Mouse (Mus musculus): ENCODE measurements around the gene Arl8b.

The Arl8b gene

DNA sequence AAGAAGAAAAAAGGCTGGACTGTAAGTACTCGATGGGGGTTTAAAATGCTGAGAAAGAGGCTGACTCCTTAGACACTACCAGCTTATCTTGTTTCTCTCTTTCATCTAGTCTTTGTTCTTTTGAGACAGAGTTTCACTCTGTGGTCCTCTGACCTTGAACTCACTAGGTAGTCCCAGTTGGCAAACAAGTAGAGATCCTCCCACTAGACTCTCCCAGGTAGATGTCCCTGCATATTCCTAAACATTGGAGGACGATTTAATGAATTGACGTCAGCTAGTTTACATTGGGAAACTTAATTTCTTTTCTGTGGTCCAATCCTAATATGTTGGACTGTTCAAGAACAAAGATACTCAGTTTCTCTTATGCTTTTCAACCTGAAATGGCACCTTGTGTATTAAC lies 2.7 kb downstream of the Arl8b start:
- DNase-seq, result no peak

- no peak for DNase-seq
Observed at GRCm38 (mm10) chr6:108791498-108791897, 8.6 kb downstream of the Arl8b start.

GRCm38 (mm10) chr6:108795912-108796311 lies 13.0 kb downstream of the Arl8b start:
- no peak for DNase-seq

DNA sequence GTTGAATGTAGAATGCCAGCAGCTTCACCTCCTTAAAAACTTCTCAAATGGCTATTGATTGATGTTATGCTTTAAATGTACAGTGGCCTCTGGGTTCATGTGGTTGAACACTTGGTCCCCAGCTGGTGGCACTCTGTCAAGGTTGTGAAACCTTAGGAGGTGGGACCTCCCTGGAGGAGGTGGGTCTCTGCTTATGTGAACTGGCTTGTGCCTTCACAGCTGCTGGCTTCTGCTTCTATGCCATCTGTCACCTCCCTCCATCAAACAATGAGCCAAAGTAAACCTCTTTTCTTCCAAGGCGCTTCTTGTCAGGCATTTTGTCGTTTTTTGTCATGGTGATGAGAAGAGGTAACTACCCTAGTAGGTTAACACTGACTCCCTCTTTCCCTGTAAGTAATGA lies 13.8 kb downstream of the Arl8b start:
- no peak for DNase-seq

GRCm38 (mm10) chr6:108805194-108805593 lies 22.3 kb downstream of the Arl8b start:
- DNase-seq, result no peak

- DNase-seq, result no peak
Observed at GRCm38 (mm10) chr6:108805871-108806270, 23.0 kb downstream of the Arl8b start.

DNA sequence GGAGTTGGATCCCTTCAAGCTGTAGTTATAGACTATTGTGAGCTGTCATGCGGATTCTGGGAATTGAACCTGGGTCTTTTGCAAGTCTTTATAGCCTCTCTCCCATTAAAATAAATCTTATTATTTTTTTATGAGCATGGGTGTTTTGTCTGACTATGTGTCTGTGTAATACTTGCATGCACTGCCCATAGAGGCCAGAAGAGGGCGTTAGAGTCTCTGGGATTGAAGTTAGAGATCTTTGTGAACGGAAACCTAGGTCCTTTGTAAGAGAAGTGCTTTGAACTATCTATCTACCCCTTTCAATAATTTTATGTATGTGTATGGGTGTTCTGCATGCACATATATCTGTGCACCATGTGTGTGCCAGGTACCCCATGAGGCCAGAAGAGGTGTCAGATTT lies 24.5 kb downstream of the Arl8b start:
- DNase-seq, result no peak

DNA sequence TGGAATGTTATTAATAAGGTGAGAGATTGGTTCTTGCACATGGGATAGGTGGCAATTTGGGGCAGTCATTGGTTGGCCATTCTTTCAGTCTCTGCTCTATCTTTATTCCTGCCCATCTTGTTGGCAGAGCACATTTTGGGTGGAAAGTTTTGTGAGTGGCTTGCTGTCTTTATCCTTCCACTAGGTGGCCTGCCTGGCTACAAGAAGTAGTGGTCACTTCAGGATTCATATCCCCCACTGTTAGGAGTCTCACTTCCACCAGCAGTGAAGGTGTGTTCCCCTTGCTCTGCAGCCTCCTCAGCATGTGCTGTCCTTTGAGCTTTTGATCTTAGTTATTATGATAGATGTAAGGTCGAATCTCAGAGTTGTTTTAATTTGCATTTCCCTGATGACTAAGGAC lies 25.9 kb downstream of the Arl8b start:
- DNase-seq, result no peak

DNA sequence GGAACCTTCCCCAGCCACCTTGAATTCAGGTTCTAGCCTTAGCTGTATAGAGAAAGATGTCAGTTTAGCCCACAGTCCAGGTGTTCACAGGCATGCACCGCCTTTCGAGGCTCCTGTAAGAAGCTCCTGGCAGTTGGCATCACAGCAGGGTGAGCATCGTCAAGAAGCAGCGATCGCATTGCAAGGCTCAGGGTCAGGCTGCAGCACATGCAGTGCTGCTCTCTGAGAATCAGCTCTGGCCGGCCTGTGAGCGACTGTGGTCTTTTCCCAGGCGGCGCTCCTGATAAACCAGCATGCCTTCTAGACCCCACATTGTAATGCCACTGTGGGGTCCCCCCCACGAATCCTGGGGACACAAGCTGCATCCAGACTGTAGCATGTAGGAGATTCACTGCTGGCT lies 27.3 kb downstream of the Arl8b start:
- no peak for DNase-seq

DNA sequence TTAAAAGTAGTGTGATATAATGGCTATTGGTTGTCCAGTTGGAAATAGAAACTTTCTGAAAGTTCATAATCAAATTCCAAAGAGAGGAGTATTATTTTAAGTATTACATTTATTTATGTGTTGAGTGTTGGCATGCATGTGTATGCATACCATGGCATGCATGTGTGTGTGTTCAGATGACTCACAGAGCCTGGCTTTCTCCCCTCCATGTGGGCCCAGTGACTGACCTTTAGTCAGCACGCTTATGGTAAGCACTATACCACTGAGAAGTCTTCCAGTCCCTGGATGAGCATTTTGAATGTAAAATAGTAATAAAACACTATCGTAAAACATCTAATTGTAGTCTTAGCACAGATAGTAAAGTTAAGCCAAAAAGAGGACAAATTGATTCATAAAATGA lies 29.2 kb downstream of the Arl8b start:
- DNase-seq, result no peak

DNA sequence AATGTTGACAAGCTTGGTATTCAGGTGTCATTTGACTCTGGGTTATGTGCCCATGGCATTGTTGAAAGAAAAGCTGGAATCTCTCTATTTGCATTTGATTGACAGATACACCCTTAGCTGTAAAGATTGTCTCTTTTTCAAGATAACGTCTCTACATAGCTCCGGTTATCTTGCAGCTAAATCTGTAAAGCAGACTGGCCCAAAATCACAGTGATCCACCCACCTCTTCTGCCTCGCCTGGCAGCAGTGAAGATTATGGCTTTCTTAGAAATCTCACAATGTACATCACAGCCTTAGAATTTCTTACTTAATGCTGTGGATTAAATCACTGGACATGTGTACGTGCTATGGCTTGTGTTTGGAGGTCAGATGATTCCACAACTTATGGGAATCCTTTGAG lies 34.6 kb downstream of the Arl8b start:
- no peak for DNase-seq

DNA sequence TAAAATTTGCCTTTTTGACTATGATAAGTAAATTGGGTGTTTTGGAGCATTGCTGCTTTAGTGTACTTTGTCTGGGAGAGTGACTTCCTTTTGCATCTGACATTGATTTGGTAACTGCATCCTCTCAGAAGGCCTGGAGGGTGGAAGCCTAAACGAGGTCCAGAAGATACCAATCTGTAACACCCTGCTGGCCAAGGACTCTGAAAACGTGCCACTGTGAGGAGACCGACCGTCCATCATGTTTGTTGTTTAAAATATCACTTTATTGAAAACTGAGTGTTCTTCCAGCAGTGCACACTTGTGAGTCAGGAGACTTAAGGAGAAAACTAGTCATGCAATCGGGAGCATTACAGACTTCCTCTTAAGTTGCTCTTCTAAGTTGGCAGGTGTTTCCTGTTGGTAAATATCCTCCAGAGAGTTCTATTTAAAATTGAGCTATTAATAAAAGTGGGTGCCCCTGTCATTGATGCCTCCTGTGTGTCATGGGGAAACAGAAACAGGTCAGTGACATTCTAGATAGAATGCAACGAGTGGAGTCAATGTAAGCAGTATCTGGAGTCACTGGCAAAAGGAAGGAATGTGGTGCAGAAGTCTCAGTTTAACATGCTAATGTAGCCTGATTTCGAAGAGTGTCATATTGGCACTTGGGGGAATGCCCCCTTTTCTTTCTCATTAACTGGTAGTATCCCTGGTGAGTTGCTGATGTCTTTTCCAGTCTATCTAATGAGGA lies 42.1 kb downstream of the Arl8b start:
- no peak for DNase-seq

DNA sequence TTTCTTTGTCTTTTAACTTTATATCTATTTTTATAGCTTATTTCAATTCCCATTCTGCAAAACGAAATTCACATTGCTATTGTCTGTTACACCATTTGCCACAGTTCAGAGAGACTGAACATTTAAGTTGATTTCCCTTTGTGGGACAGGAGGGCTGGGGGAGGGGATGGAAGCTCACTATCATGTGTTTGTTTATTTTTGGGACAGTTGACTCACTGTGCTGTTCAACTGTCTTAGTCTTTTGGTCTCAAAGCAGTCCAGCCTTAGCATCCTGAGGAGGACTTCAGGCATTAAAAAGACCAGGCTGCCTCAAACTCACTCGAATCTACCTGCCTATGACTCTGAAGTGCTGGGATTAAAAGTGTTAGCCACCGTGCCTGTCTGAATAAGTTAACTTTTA lies 43.2 kb downstream of the Arl8b start:
- DNase-seq, result no peak

GRCm38 (mm10) chr6:108827336-108827920 lies 44.5 kb downstream of the Arl8b start:
- DNase-seq, result no peak

DNA sequence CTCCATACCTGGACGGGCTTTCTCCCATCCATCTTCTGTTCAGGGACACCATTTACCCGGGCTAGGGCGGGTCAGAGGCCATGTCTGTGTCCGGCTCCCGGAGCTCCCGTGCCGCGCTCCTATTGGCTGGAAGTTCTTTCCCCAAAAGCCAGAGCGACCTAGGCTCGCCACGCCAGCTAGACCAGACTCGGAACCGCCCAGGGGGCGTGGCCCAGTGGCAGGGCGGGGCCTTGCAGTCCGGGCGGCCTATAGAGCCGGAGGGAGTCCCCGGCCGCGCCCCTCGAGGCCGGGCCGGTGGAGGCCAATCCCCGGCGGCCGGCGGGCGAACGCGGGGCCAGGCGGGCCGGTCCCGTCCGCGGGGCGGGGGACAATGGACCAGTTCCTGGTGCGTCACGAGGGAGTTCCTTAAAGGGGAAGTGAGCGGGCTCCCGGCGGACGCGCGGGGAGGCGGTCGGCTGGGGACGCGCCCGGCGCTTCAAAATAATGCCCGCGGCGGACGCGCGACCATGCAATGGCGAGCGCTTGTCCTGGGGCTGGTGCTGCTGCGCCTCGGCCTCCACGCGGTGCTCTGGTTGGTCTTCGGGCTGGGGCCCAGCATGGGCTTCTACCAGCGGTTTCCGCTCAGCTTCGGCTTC lies 45.5 kb downstream of the Arl8b start, which contains the start of gene Edem1:
Gene Edem1, plus strand, starts transcription at position 408 of the 635 bp plus-strand sequence.
- peak; percentile 92 for DNase-seq

- DNase-seq, result peak; percentile 44
Observed at GRCm38 (mm10) chr6:108828872-108829271, 46.0 kb downstream of the Arl8b start.

GRCm38 (mm10) chr6:108829386-108830370 lies 46.8 kb downstream of the Arl8b start:
- no peak for DNase-seq

DNA sequence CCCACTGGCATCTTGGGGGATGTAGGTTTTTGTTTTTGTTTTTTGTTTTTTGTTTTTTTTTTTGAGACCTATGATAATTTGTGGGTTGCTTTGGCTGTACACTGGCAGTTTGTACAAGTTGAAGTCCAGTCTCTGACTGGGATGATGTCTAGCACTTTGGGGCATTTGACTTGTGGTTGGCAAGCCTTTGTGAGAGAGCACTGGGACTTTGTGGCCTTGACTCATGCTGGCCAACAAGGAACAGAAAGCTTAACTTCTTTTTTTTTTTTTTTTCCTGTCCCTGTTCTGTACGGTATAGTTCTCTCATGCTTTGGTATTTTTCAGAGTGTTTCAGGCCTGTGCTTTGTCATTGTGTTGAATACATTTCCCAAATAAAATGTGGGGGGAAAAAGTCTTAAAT lies 49.3 kb downstream of the Arl8b start:
- no peak for DNase-seq

DNA sequence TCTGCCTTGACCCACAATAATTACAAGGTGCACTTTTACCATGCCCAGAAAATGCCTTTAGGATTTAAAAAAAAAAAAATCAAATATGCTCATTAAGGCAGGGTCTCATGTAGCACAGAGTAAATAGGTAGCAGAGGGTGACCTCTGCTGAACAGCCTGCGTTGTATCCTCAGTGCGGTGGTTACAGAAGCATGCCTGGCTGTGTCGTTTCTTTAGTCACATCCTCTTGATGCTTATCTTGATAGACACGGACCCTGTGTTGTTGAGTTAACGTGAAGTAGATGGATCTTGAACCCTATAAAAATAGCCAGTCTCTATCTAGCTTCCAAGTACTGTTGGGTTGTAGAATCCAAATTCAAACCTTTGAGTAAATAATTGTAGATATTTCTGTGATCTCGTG lies 50.1 kb downstream of the Arl8b start:
- DNase-seq, result no peak

DNA sequence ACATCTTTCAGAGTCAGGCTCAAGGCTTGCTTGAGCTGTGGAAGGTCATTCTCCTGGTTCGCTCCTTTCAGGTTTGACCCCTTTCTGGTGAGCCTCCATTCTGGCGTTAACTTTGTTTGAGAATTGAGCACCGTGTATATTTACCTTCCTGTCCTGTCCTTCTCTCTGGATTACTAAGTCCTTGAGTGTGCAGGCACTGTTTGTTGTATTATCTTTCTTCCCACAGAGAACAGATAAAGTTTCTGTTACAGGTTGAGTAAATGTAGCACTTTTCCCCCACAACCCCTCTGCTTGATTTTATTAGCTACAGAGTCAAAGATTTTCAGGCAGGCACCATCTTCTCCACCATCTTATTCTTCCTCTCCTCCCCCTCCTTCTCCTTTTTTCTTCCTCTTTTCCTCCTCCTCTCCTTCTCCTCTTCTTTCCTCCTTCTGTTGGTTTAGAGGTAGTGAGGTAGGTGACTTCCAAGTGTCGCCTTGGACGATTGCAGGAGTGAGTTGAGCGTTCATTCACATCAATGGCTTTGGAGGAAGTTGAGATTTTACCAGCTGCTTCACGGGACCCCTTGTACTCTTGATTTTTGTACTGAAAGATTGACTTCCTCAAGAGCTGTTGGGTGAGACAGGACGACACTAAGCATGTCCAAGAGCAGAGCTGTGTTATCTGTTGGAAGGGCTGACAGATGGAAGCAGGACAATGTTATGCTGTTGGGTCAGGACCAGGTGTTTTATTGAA lies 51.2 kb downstream of the Arl8b start:
- DNase-seq, result no peak

DNA sequence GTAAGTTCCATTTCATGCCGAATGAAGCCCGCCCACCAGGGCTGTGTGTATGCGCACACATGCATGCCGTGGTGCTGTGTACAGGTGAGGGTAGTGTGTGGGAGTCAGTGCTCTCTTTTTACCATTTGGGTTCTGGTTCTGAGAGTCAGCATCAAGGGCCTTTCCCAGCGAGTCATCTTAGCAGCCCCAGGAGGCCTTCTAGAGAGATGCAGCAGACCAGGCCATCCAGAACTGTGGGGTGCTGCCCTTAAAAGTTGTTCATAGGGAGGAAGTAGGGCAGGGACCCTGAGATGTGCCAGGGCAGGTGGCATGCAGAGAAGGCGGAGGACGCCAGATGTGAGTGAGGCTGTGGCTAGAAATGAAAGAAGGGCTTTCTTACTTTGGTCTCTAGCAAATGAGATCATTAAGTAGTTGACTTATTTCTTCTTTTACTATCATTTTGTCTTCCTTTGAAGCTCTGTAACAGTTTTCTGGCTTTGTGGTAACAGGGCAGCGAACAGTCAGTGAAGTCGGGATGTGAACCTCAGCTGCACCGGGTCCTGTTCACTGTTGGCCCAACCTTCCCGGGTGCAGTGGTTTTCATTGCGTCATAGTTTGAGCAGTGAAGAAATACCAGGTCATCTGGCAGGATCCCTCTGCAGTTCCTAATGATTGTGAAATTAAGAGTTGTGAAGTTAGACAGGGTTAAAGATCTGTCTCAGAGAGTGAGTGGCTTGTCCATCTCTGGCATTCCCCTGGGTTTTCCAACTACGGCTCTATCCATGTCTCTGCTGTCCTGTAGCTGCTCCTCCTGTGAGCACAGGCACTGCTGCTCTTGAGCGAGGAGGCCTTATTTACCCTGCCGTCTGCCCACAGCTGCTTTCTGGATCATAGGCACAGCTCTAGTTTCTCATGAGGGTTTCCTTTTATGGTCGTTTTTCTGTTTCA lies 53.1 kb downstream of the Arl8b start:
- DNase-seq, result no peak

Measured in right cerebral cortex, postnatal 14 days (tissue).